Mouse (Mus musculus) lung, postnatal 10 days (tissue): ENCODE measurements around the gene Gm21118.
"Not testable (repeated sequence)": the region's sequence is repeated elsewhere in the genome, so short reads cannot be mapped to it uniquely, and the experiment has no call there.

Experiments
- DNase-seq: peaks from one replicate; pipeline ENCODE4 v3.0.0; 2021

The Gm21118 gene

DNA sequence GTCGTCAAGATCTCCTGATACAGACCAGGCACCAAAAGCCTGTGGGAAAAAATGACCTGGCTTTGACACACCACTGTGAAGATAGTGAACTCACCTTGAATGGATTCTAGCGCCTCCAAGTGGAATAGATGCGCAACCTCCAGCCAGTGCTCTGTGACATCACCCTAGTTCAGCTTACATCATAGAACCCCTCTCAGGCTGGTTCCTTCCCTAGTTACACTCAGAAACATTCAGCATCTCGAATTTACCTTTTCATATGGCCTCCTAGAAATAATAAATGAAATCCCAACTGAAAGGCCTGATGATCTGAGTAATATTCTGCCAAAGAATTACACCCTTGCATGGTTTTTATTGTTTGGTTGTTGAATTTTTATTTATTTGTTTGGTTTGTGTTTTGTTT, at the start of gene Gm21118:
Gene Gm21118, minus strand, starts transcription at position 101 of the 400 bp plus-strand sequence.
- not testable (repeated sequence) for DNase-seq

DNA sequence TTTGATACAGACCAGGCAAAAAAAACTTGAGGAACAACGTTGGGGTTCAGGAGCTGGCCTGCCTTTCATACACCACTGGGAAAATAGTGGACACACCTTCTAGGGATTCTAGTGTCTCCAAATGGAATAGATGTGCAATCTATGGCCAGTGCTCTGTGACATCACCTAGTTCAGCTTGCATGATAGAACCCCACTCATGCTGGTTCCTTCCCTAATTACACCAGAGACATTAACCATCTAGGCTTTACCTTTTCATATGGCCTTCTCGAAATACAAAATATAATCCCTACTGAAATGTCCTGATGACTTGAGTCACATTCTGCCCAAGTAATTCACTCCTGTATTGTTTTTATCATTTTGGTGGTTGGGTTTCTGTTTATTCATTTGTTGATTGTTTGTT, 29.7 kb upstream of the Gm21118 start, which contains the start of the genes Gm29423 and Gm29644:
Gene Gm29423, minus strand, starts transcription at position 101 of the 400 bp plus-strand sequence.
Gene Gm29644, minus strand, starts transcription at position 157 of the 400 bp plus-strand sequence.
- DNase-seq = not testable (repeated sequence)
